Mouse (Mus musculus) kidney, adult 2 months (tissue): ENCODE measurements around the gene Adgrg6. TPM values are rescaled to one million over a fixed set of nuclear protein-coding genes. Genes with fewer than 3 reads are reported as not detected.
A peak's percentile ranks its signal among the peaks of the same experiment; 100 is the strongest.

Experiments used
- DNase-seq: peaks from one replicate; pipeline ENCODE4 v3.0.0; 2021
- H3K27ac ChIP-seq: fragments of 200-500 bp; 2 replicates; pipeline ENCODE4 v1.5.1; 2012; ENCODE audit warnings: low read depth, low read length, control low read depth, inconsistent platforms; ENCODE audit not compliant: insufficient read depth
- H3K27me3 ChIP-seq: fragments of 200-500 bp; replicated peaks from 2 replicates; pipeline ENCODE4 v1.6.1; 2012; ENCODE audit warnings: mild to moderate bottlenecking, moderate library complexity, low read length, inconsistent platforms; ENCODE audit not compliant: control insufficient read depth, insufficient read depth
- H3K36me3 ChIP-seq: fragments of 200-500 bp; 2 replicates; pipeline ENCODE4 v1.6.1; 2012; ENCODE audit warnings: mild to moderate bottlenecking, moderate library complexity, low read length, inconsistent platforms; ENCODE audit not compliant: control insufficient read depth, insufficient read depth
- H3K4me1 ChIP-seq: fragments of 200-500 bp; 2 replicates; pipeline ENCODE4 v1.6.1; 2011; ENCODE audit warnings: low read length; ENCODE audit not compliant: control insufficient read depth, insufficient read depth
- H3K4me3 ChIP-seq: fragments of 200-500 bp; 2 replicates; pipeline ENCODE4 v1.5.1; 2011; ENCODE audit warnings: mild to moderate bottlenecking, low read depth, low read length, control low read depth; ENCODE audit not compliant: insufficient read depth
- CTCF ChIP-seq: fragments of 200-500 bp; conservative IDR thresholded peaks from 2 replicates; pipeline ENCODE4 v1.5.1; 2011; ENCODE audit warnings: low read depth, mild to moderate bottlenecking, control low read depth, low read length, moderate library complexity, mixed read lengths; ENCODE audit not compliant: insufficient read depth, insufficient read length
- POLR2A ChIP-seq: fragments of 200-500 bp; IDR thresholded peaks from one replicate; pipeline ENCODE4 v1.6.1; 2011; ENCODE audit warnings: low read depth, low read length, control low read depth
- WGBS: fragments of 180-500 bp; shearing (Covaris S2); methylation state at CpG from one replicate; pipeline ENCODE4 v1.1.7; 2018; 5-methylcytosine and 5-hydroxymethylcytosine counted together
- polyA plus RNA-seq: library from polyadenylated mRNA; depleted of rRNA; stranded (reverse); fragments of >200 nt; gene quantifications from 2 replicates; pipeline ENCODE4 v1.2.3, GENCODE M21; 2012

Gene Adgrg6
- polyA plus RNA-seq, 1 experiment = 1.9 TPM

- peak; percentile 20 for DNase-seq
- WGBS = 20% methylated on average over 3 of the region's 3 CpGs
Observed at GRCm38 (mm10) chr10:14451811-14452210, 93.6 kb downstream of the Adgrg6 start.

GRCm38 (mm10) chr10:14450073-14450472 is 95.4 kb downstream of the Adgrg6 start:
- TF ChIP-seq CTCF (peak; percentile 50), POLR2A (no peak)
- no peaks in the 10 kb centered on the region for H3K4me1 ChIP-seq
- no peak for DNase-seq
- no peak overlapping the region for H3K27ac ChIP-seq
- no peak overlapping the region for H3K4me3 ChIP-seq
- H3K36me3 ChIP-seq = no peaks in the 10 kb centered on the region
- H3K27me3 ChIP-seq = no peaks in the 10 kb centered on the region
- WGBS = 80% methylated on average over 7 of the region's 7 CpGs

More at GRCm38 (mm10) chr10:14451811-14452210, 93.6 kb downstream of the Adgrg6 start:
- H3K36me3 ChIP-seq = no peaks in the 10 kb centered on the region
- H3K4me3 ChIP-seq = no peak overlapping the region
- H3K27me3 ChIP-seq = no peaks in the 10 kb centered on the region
- H3K4me1 ChIP-seq = no peaks in the 10 kb centered on the region
- TF ChIP-seq POLR2A (no peak), CTCF (no peak)
- H3K27ac ChIP-seq = no peak overlapping the region

- Histone ChIP-seq H3K27me3 (no peaks in the 10 kb centered on the region), H3K36me3 (no peaks in the 10 kb centered on the region), H3K4me1 (no peaks in the 10 kb centered on the region), H3K4me3 (no peak overlapping the region), H3K27ac (no peak overlapping the region)
- no peak for DNase-seq
- 86% methylated on average over 12 of the region's 12 CpGs for whole genome bisulfite sequencing
- TF ChIP-seq POLR2A (no peak), CTCF (no peak)
Observed at GRCm38 (mm10) chr10:14445590-14446291, 99.7 kb downstream of the Adgrg6 start.

- H3K27me3 ChIP-seq = no peaks in the 10 kb centered on the region
- no peaks in the 10 kb centered on the region for H3K4me1 ChIP-seq
- WGBS = 94% methylated on average over 9 of the region's 9 CpGs
- H3K36me3 ChIP-seq = no peaks in the 10 kb centered on the region
- H3K4me3 ChIP-seq = no peak overlapping the region
- no peak for TF ChIP-seq CTCF
- no peak for TF ChIP-seq POLR2A
- H3K27ac ChIP-seq = no peak overlapping the region
- no peak for DNase-seq
Observed at GRCm38 (mm10) chr10:14440860-14441579, 104.4 kb downstream of the Adgrg6 start.

GRCm38 (mm10) chr10:14404070-14404469 is 141.4 kb downstream of the Adgrg6 start:
- H3K4me3 ChIP-seq = no peak overlapping the region
- no peaks in the 10 kb centered on the region for H3K4me1 ChIP-seq
- 53% methylated on average over 1 of the region's 1 CpGs for WGBS
- no peak for TF ChIP-seq POLR2A
- TF ChIP-seq CTCF = no peak
- no peaks in the 10 kb centered on the region for H3K27me3 ChIP-seq
- no peak overlapping the region for H3K27ac ChIP-seq
- DNase-seq = peak; percentile 48
- H3K36me3 ChIP-seq = no peaks in the 10 kb centered on the region

- no peaks in the 10 kb centered on the region for H3K4me1 ChIP-seq
- no peak overlapping the region for H3K27ac ChIP-seq
- H3K4me3 ChIP-seq = no peak overlapping the region
- no peak for TF ChIP-seq POLR2A
- no peak for TF ChIP-seq CTCF
- peak; percentile 7 for DNase-seq
- H3K27me3 ChIP-seq = no peaks in the 10 kb centered on the region
- 63% methylated on average over 8 of the region's 8 CpGs for WGBS
- no peaks in the 10 kb centered on the region for H3K36me3 ChIP-seq
Observed at GRCm38 (mm10) chr10:14401744-14402143, 143.7 kb downstream of the Adgrg6 start.

GRCm38 (mm10) chr10:14391025-14391639 is 154.3 kb downstream of the Adgrg6 start:
- Histone ChIP-seq H3K4me1 (no peaks in the 10 kb centered on the region), H3K36me3 (no peaks in the 10 kb centered on the region), H3K27ac (no peak overlapping the region), H3K27me3 (no peaks in the 10 kb centered on the region), H3K4me3 (no peak overlapping the region)
- peak; percentile 67 for DNase-seq
- WGBS = 9% methylated on average over 11 of the region's 11 CpGs
- TF ChIP-seq CTCF (peak; percentile 47), POLR2A (no peak)
